Mouse (Mus musculus) heart, embryonic 12.5 days (tissue): ENCODE data around the gene Hrct1. TPM values are rescaled to one million over a fixed set of nuclear protein-coding genes. Genes with fewer than 3 reads are reported as not detected.

ENCODE experiments used
- polyA plus RNA-seq: library from polyadenylated mRNA; unstranded; fragments of >200 nt; fragmentation: Nextera tagmentation; extraction: Ambion mirVana; gene quantifications from 2 replicates; pipeline ENCODE4 v1.2.1, GENCODE M21; 2016

The Hrct1 gene
- polyA plus RNA-seq, 1 experiment from 2014 or later = 0.96 TPM

Other genes with a start within 250 kb of the Hrct1 start
- gene Sit1, start 243.5 kb upstream of the Hrct1 start, polyA plus RNA-seq = not detected in 2 replicates
- 63.6 and 66.4 TPM in 2 replicates for gene Ccdc107, start 234.3 kb upstream of the Hrct1 start, polyA plus RNA-seq
- 37.7 and 38.7 TPM in 2 replicates for gene Arhgef39, start 227.5 kb upstream of the Hrct1 start, polyA plus RNA-seq
- 1.6 and 2.0 TPM in 2 replicates for gene Car9, start 220.2 kb upstream of the Hrct1 start, polyA plus RNA-seq
- gene Tpm2, start 203.4 kb upstream of the Hrct1 start, polyA plus RNA-seq = 153 and 155 TPM in 2 replicates
- 57.2 and 61.2 TPM in 2 replicates for gene Creb3, start 164.9 kb upstream of the Hrct1 start, polyA plus RNA-seq
- 117 and 124 TPM in 2 replicates for gene Tln1, start 164.5 kb upstream of the Hrct1 start, polyA plus RNA-seq
- gene Rgp1, start 148.5 kb upstream of the Hrct1 start, polyA plus RNA-seq = 20.4 and 26.4 TPM in 2 replicates
- 25.5 and 25.8 TPM in 2 replicates for gene Gba2, start 148.3 kb upstream of the Hrct1 start, polyA plus RNA-seq
- 0.50 and 1.3 TPM in 2 replicates for gene Msmp, start 142.7 kb upstream of the Hrct1 start, polyA plus RNA-seq
- 11.0 and 11.2 TPM in 2 replicates for gene Npr2, start 95.3 kb upstream of the Hrct1 start, polyA plus RNA-seq
- 0.40 and 0.51 TPM in 2 replicates for gene Spag8, start 73.6 kb upstream of the Hrct1 start, polyA plus RNA-seq
- 130 and 139 TPM in 2 replicates for gene Hint2, start 70.7 kb upstream of the Hrct1 start, polyA plus RNA-seq
- gene Tmem8b, start 58.2 kb upstream of the Hrct1 start, polyA plus RNA-seq = 5.1 and 5.6 TPM in 2 replicates
- gene Fam221b, start 58.0 kb upstream of the Hrct1 start, polyA plus RNA-seq = 3.8 and 3.9 TPM in 2 replicates
- not detected in 2 replicates for gene Olfr70, start 26.4 kb upstream of the Hrct1 start, polyA plus RNA-seq
- gene Olfr71, start 16.9 kb upstream of the Hrct1 start, polyA plus RNA-seq = not detected in 2 replicates
- gene Spaar, start 2.8 kb downstream of the Hrct1 start, polyA plus RNA-seq = 0.15 and 0.35 TPM in 2 replicates
- gene Olfr159, start 43.8 kb downstream of the Hrct1 start, polyA plus RNA-seq = not detected in 2 replicates
- not detected in 2 replicates for gene Olfr156, start 96.7 kb downstream of the Hrct1 start, polyA plus RNA-seq
- not detected in 2 replicates for gene Olfr157, start 113.0 kb downstream of the Hrct1 start, polyA plus RNA-seq
- not detected in 2 replicates for gene Olfr155, start 124.4 kb downstream of the Hrct1 start, polyA plus RNA-seq
- 12.8 and 14.6 TPM in 2 replicates for gene Reck, start 148.3 kb downstream of the Hrct1 start, polyA plus RNA-seq
- gene Glipr2, start 230.2 kb downstream of the Hrct1 start, polyA plus RNA-seq = 95.7 and 97.5 TPM in 2 replicates